Mouse (Mus musculus): ENCODE measurements around the gene Mex3a. TPM values are rescaled to one million over a fixed set of nuclear protein-coding genes. Genes with fewer than 3 reads are reported as not detected.

Gene Mex3a
- polyA plus RNA-seq, 1 experiment = 4.7 TPM

Other genes with a start within 250 kb of the Mex3a start
- not detected in 2 replicates for gene Gm38392, start 245.2 kb upstream of the Mex3a start, polyA plus RNA-seq (2012; rRNA removed)
- 4.2 and 5.1 TPM in 2 replicates for gene Tsacc, start 235.4 kb upstream of the Mex3a start, polyA plus RNA-seq (2012; rRNA removed)
- gene Cct3, start 235.3 kb upstream of the Mex3a start, polyA plus RNA-seq (2012; rRNA removed) = 141 and 157 TPM in 2 replicates
- gene Glmp, start 207.4 kb upstream of the Mex3a start, polyA plus RNA-seq (2012; rRNA removed) = 88.0 and 91.7 TPM in 2 replicates
- gene Tmem79, start 196.2 kb upstream of the Mex3a start, polyA plus RNA-seq (2012; rRNA removed) = 0.64 and 0.78 TPM in 2 replicates
- gene Smg5, start 196.1 kb upstream of the Mex3a start, polyA plus RNA-seq (2012; rRNA removed) = 87.8 and 92.8 TPM in 2 replicates
- 29.8 and 29.9 TPM in 2 replicates for gene Paqr6, start 167.8 kb upstream of the Mex3a start, polyA plus RNA-seq (2012; rRNA removed)
- gene Bglap3, start 159.7 kb upstream of the Mex3a start, polyA plus RNA-seq (2012; rRNA removed) = 0.46 and 2.3 TPM in 2 replicates
- gene Bglap2, start 153.7 kb upstream of the Mex3a start, polyA plus RNA-seq (2012; rRNA removed) = 1.6 and 5.5 TPM in 2 replicates
- 0.34 and 2.3 TPM in 2 replicates for gene Bglap, start 147.9 kb upstream of the Mex3a start, polyA plus RNA-seq (2012; rRNA removed)
- gene Pmf1, start 122.1 kb upstream of the Mex3a start, polyA plus RNA-seq (2012; rRNA removed) = 12.6 and 14.3 TPM in 2 replicates
- 59.9 and 61.4 TPM in 2 replicates for gene Slc25a44, start 107.3 kb upstream of the Mex3a start, polyA plus RNA-seq (2012; rRNA removed)
- gene Sema4a, start 71.2 kb upstream of the Mex3a start, polyA plus RNA-seq (2012; rRNA removed) = 66.2 and 70.8 TPM in 2 replicates
- 52.5 and 53.9 TPM in 2 replicates for gene Lmna, start 22.4 kb upstream of the Mex3a start, polyA plus RNA-seq (2012; rRNA removed)
- 0.40 and 0.67 TPM in 2 replicates for gene Rab25, start 15.9 kb downstream of the Mex3a start, polyA plus RNA-seq (2012; rRNA removed)
- gene Lamtor2, start 20.7 kb downstream of the Mex3a start, polyA plus RNA-seq (2012; rRNA removed) = 110 and 131 TPM in 2 replicates
- 97.4 and 102 TPM in 2 replicates for gene Ubqln4, start 21.4 kb downstream of the Mex3a start, polyA plus RNA-seq (2012; rRNA removed)
- 111 and 131 TPM in 2 replicates for gene Ssr2, start 43.5 kb downstream of the Mex3a start, polyA plus RNA-seq (2012; rRNA removed)
- gene Arhgef2, start 73.6 kb downstream of the Mex3a start, polyA plus RNA-seq (2012; rRNA removed) = 185 and 212 TPM in 2 replicates
- not detected in 2 replicates for gene Rxfp4, start 120.7 kb downstream of the Mex3a start, polyA plus RNA-seq (2012; rRNA removed)
- gene Khdc4, start 153.4 kb downstream of the Mex3a start, polyA plus RNA-seq (2012; rRNA removed) = 75.8 and 82.0 TPM in 2 replicates
- gene Rit1, start 184.4 kb downstream of the Mex3a start, polyA plus RNA-seq (2012; rRNA removed) = 60.9 and 63.1 TPM in 2 replicates
- 374 and 395 TPM in 2 replicates for gene Syt11, start 242.8 kb downstream of the Mex3a start, polyA plus RNA-seq (2012; rRNA removed)